Mouse (Mus musculus) midbrain, postnatal 0 days (tissue): Measurements from ENCODE around the gene Galm. TPM values are rescaled to one million over a fixed set of nuclear protein-coding genes. Genes with fewer than 3 reads are reported as not detected.
"Not testable (repeated sequence)": the region's sequence is repeated elsewhere in the genome, so short reads cannot be mapped to it uniquely, and the experiment has no call there.

ENCODE experiments used
- ATAC-seq: fragments of 200-750 bp; cut with Nextera tagmentation; 2 replicates; pipeline ENCODE4 v1.8.0; 2017; ENCODE audit warnings: moderate number of reproducible peaks, mild to moderate bottlenecking, moderate TSS enrichment, moderate library complexity; ENCODE audit not compliant: low FRiP score
- DNase-seq: peaks from one replicate; pipeline ENCODE4 v3.0.0-alpha.2; 2015; ENCODE audit warnings: low spot score
- H3K27ac ChIP-seq: fragments of 300-500 bp; sonication (generic); 2 replicates; pipeline ENCODE4 v1.5.1; 2014; ENCODE audit warnings: low read depth, mild to moderate bottlenecking, low read length, mixed read lengths
- H3K27me3 ChIP-seq: fragments of 300-500 bp; sonication (generic); 2 replicates; pipeline ENCODE4 v1.6.1; 2014; ENCODE audit warnings: low read length, control low read depth, mixed read lengths; ENCODE audit not compliant: insufficient read depth
- H3K36me3 ChIP-seq: fragments of 300-500 bp; sonication (generic); 2 replicates; pipeline ENCODE4 v1.6.1; 2014; ENCODE audit warnings: low read length, control low read depth, mixed read lengths; ENCODE audit not compliant: insufficient read depth
- H3K4me1 ChIP-seq: fragments of 300-500 bp; sonication (generic); 2 replicates; pipeline ENCODE4 v1.6.1; 2014; ENCODE audit warnings: mild to moderate bottlenecking, control low read depth, antibody characterized with exemption, low read length, mixed read lengths; ENCODE audit not compliant: insufficient read depth
- H3K4me2 ChIP-seq: fragments of 300-500 bp; sonication (generic); 2 replicates; pipeline ENCODE4 v1.6.1; 2014; ENCODE audit warnings: low read depth, mild to moderate bottlenecking, low read length, mixed read lengths; ENCODE audit not compliant: poor library complexity, severe bottlenecking
- H3K4me3 ChIP-seq: fragments of 300-500 bp; sonication (generic); 2 replicates; pipeline ENCODE4 v1.5.1; 2014; ENCODE audit warnings: low read depth, mild to moderate bottlenecking, low read length, moderate library complexity
- H3K9ac ChIP-seq: fragments of 300-500 bp; sonication (generic); replicated peaks from 2 replicates; pipeline ENCODE4 v1.6.1; 2014; ENCODE audit warnings: mild to moderate bottlenecking, low read length, moderate library complexity, mixed read lengths; ENCODE audit not compliant: poor library complexity, severe bottlenecking
- H3K9me3 ChIP-seq: fragments of 300-500 bp; sonication (generic); 2 replicates; pipeline ENCODE4 v1.6.1; 2016; ENCODE audit warnings: low read length, control low read depth
- CTCF ChIP-seq: IDR thresholded peaks from 2 replicates; pipeline ENCODE4 v1.5.1; 2016; ENCODE audit warnings: antibody characterized with exemption, mild to moderate bottlenecking
- WGBS: fragments of 180-500 bp; shearing (Covaris S2); extraction: QIAGEN DNeasy Blood & Tissue Kit; methylation state at CpG from one replicate; pipeline ENCODE4 v1.1.7; 2014; 5-methylcytosine and 5-hydroxymethylcytosine counted together
- polyA plus RNA-seq: library from polyadenylated mRNA; unstranded; fragments of >200 nt; fragmentation: Nextera tagmentation; extraction: Ambion mirVana; gene quantifications from 2 replicates; pipeline ENCODE4 v1.2.1, GENCODE M21; 2015
- total RNA-seq: library from RNA; depleted of rRNA; stranded (reverse); fragments of >200 nt; gene quantifications from 2 replicates; pipeline ENCODE4 v1.2.3, GENCODE M21; 2014

The Galm gene
- total and polyA plus RNA-seq, 2 experiments from 2014 or later, result 1.00 to 1.3 TPM

- H3K4me3 ChIP-seq, result no peak overlapping the region
- DNase-seq (no peak), ATAC-seq (no peak)
- H3K9ac ChIP-seq, result no peak overlapping the region
- H3K36me3 ChIP-seq, result peaks cover 35% of the 10 kb centered on the region
- TF ChIP-seq CTCF, result no peak
- H3K4me2 ChIP-seq, result no peak overlapping the region
- no peak overlapping the region for H3K27ac ChIP-seq
- 94% methylated on average over 3 of the region's 3 CpGs for whole genome bisulfite sequencing
- H3K4me1 ChIP-seq, result no peaks in the 10 kb centered on the region
- no peaks in the 10 kb centered on the region for H3K9me3 ChIP-seq
- H3K27me3 ChIP-seq, result no peaks in the 10 kb centered on the region
These were observed 72.0 kb downstream of the Galm start for GRCm38 (mm10) chr17:80199160-80199778.

- peak overlapping the region; percentile 94 for H3K4me3 ChIP-seq
- WGBS, result 23% methylated on average over 5 of the region's 5 CpGs
- no peak for ATAC-seq
- no peaks in the 10 kb centered on the region for H3K9me3 ChIP-seq
- peaks cover 17% of the 10 kb centered on the region; the same call in 1 of the 2 replicates for H3K36me3 ChIP-seq
- no peak for TF ChIP-seq CTCF
- H3K27me3 ChIP-seq, result no peaks in the 10 kb centered on the region
- H3K4me2 ChIP-seq, result peak overlapping the region; percentile 71
- no peaks in the 10 kb centered on the region for H3K4me1 ChIP-seq
- DNase-seq, result no peak
- peak overlapping the region; percentile 100 for H3K9ac ChIP-seq
- peak overlapping the region; percentile 100; the same call in 1 of the 2 replicates for H3K27ac ChIP-seq
These were observed 78.4 kb downstream of the Galm start for GRCm38 (mm10) chr17:80205657-80206056.

- Histone ChIP-seq H3K9me3 (no peaks in the 10 kb centered on the region), H3K27ac (peak overlapping the region; percentile 100), H3K9ac (peak overlapping the region; percentile 100), H3K27me3 (no peaks in the 10 kb centered on the region), H3K4me2 (peak overlapping the region; percentile 71), H3K36me3 (peaks cover 15% of the 10 kb centered on the region; the same call in 1 of the 2 replicates), H3K4me1 (no peaks in the 10 kb centered on the region), H3K4me3 (peak overlapping the region; percentile 94)
- TF ChIP-seq CTCF, result no peak
- ATAC-seq, result peak; percentile 47
- DNase-seq, result no peak
- under 1% methylated on average over 32 of the region's 36 CpGs for WGBS
These were observed 79.0 kb downstream of the Galm start for GRCm38 (mm10) chr17:80206301-80206670.

GRCm38 (mm10) chr17:80206671-80207581 lies 79.7 kb downstream of the Galm start, which contains the start of the genes Srsf7 and Ttc39d:
Gene Srsf7 (minus strand): TSS chr17:80207307.
Gene Ttc39d (plus strand): TSS chr17:80207460.
- Histone ChIP-seq H3K4me1 (no peaks in the 10 kb centered on the region), H3K36me3 (peaks cover 11% of the 10 kb centered on the region; the same call in 1 of the 2 replicates), H3K27me3 (no peaks in the 10 kb centered on the region), H3K9ac (peak within 1 kb of the TSS; percentile 100), H3K4me2 (peak within 1 kb of the TSS; percentile 71), H3K4me3 (peak within 1 kb of the TSS; percentile 94), H3K9me3 (no peaks in the 10 kb centered on the region), H3K27ac (peak within 1 kb of the TSS; percentile 100)
- ATAC-seq (peak; percentile 91), DNase-seq (peak; percentile 100)
- WGBS, result under 1% methylated on average over 78 of the region's 95 CpGs
- TF ChIP-seq CTCF, result peak; percentile 24; the same call in 1 of the 2 replicates

GRCm38 (mm10) chr17:80213998-80214397 lies 86.7 kb downstream of the Galm start:
- not testable (repeated sequence) for H3K27me3 ChIP-seq, ATAC-seq, H3K4me3 ChIP-seq, H3K36me3 ChIP-seq, DNase-seq, H3K9me3 ChIP-seq, H3K9ac ChIP-seq, H3K4me1 ChIP-seq, H3K4me2 ChIP-seq, H3K27ac ChIP-seq
- 89% methylated on average over 4 of the region's 4 CpGs for WGBS

- 78% methylated on average over 2 of the region's 2 CpGs for whole genome bisulfite sequencing
- TF ChIP-seq CTCF, result no peak
These were observed 92.9 kb downstream of the Galm start for GRCm38 (mm10) chr17:80220131-80220530.

More at GRCm38 (mm10) chr17:80220131-80220530, 92.9 kb downstream of the Galm start:
- H3K27me3 ChIP-seq, result no peaks in the 10 kb centered on the region
- H3K27ac ChIP-seq, result no peak overlapping the region
- H3K4me1 ChIP-seq, result no peaks in the 10 kb centered on the region
- DNase-seq (no peak), ATAC-seq (no peak)
- no peak overlapping the region for H3K4me3 ChIP-seq
- no peaks in the 10 kb centered on the region for H3K9me3 ChIP-seq
- H3K36me3 ChIP-seq, result no peaks in the 10 kb centered on the region
- H3K9ac ChIP-seq, result no peak overlapping the region
- H3K4me2 ChIP-seq, result no peak overlapping the region
